ENCODE assay signal across 22 mouse cellular contexts in genomic region chr3:26230006-26230405, GRCm38 (mm10).
DNase-seq lines count a peak whose midpoint lies in the region; ATAC-seq lines count a peak whose summit lies in the region.
"Had no signal": no experiment of that assay in that cellular context is flagged by ENCODE, and none has a peak within 500 bp of the region (broad histone marks: within the 10 kb centered on the region; RNA-seq: fewer than 3 reads in every experiment).

No protein-coding gene starts in this region.

- no peak overlapping the region for H3K9ac ChIP-seq in forebrain, embryonic 14.5 days (ENCODE audit: low read length)
- H3K9ac ChIP-seq: embryonic facial prominence, embryonic 13.5 days; forebrain, embryonic 15.5 days; heart, embryonic 13.5 days; hindbrain, embryonic 14.5 days; liver, embryonic 14.5 days; lung, embryonic 15.5 days had no signal

- peak; percentile 20 for DNase-seq in layer of hippocampus, adult 9-11 months
- no peak for DNase-seq in layer of hippocampus, adult 9-10 months (ENCODE audit: low spot score)
- DNase-seq in brain, adult 2 months (ENCODE audit: low read depth, low spot score): peak; percentile 81
- peak; percentile 63 to 75 for DNase-seq in left cerebral cortex, adult 18-20 months (ENCODE audit: low spot score in 2 of 2)
- peak; percentile 59 to 68 for DNase-seq in right cerebral cortex, postnatal 36 days (ENCODE audit: low spot score in 2 of 2)
- DNase-seq in cerebellum, adult 8-10 months: no peak
- no peak for DNase-seq in forebrain, embryonic 14.5 days (ENCODE audit: low spot score)
- DNase-seq: cerebellum, adult 2 months; heart, adult 11 months; heart, postnatal 36 days; kidney, adult 9 months; kidney, postnatal 4 days; layer of hippocampus, postnatal 36 days; lung, postnatal 4 days; thymus, adult 18-20 months had no signal

- 88% methylated on average over 2 of the region's 2 CpGs for WGBS in forebrain, embryonic 14.5 days

- no peaks in the 10 kb centered on the region for H3K36me3 ChIP-seq in forebrain, embryonic 14.5 days (ENCODE audit: control insufficient read depth, insufficient read depth, low read length)
- H3K36me3 ChIP-seq: embryonic facial prominence, embryonic 13.5 days; forebrain, embryonic 15.5 days; heart, embryonic 13.5 days; lung, embryonic 15.5 days; midbrain, embryonic 10.5 days had no signal

- no peak overlapping the region for H3K4me3 ChIP-seq in forebrain, embryonic 14.5 days (ENCODE audit: low read depth, low read length)
- H3K4me3 ChIP-seq: embryonic facial prominence, embryonic 13.5 days; forebrain, embryonic 15.5 days; heart, embryonic 13.5 days; lung, embryonic 15.5 days; midbrain, embryonic 10.5 days had no signal

- no peak for ATAC-seq in forebrain, embryonic 14.5 days
- ATAC-seq: forebrain, embryonic 15.5 days had no signal

- no peak overlapping the region for H3K27ac ChIP-seq in forebrain, embryonic 14.5 days (ENCODE audit: low read depth, low read length)
- H3K27ac ChIP-seq: embryonic facial prominence, embryonic 13.5 days; forebrain, embryonic 15.5 days; heart, embryonic 13.5 days; hindbrain, embryonic 14.5 days; liver, embryonic 14.5 days; lung, embryonic 15.5 days; midbrain, embryonic 10.5 days had no signal

- H3K4me2 ChIP-seq in forebrain, embryonic 14.5 days (ENCODE audit: low read length): no peak overlapping the region
- H3K4me2 ChIP-seq: embryonic facial prominence, embryonic 13.5 days; forebrain, embryonic 15.5 days; heart, embryonic 13.5 days; hindbrain, embryonic 14.5 days; lung, embryonic 15.5 days had no signal

- no peaks in the 10 kb centered on the region for H3K4me1 ChIP-seq in forebrain, embryonic 14.5 days (ENCODE audit: control insufficient read depth, insufficient read depth, low read length)
- H3K4me1 ChIP-seq: embryonic facial prominence, embryonic 13.5 days; heart, embryonic 13.5 days; lung, embryonic 15.5 days; midbrain, embryonic 10.5 days had no signal

- H3K27me3 ChIP-seq in forebrain, embryonic 14.5 days (replicated peaks; ENCODE audit: control insufficient read depth, insufficient read depth, low read length): no peaks in the 10 kb centered on the region
- H3K27me3 ChIP-seq: embryonic facial prominence, embryonic 13.5 days; forebrain, embryonic 15.5 days; heart, embryonic 13.5 days; lung, embryonic 15.5 days had no signal

- H3K9me3 ChIP-seq in forebrain, embryonic 14.5 days (replicated peaks; ENCODE audit: control insufficient read depth, low read length): no peaks in the 10 kb centered on the region
- H3K9me3 ChIP-seq: embryonic facial prominence, embryonic 13.5 days; forebrain, embryonic 15.5 days; heart, embryonic 13.5 days; lung, embryonic 15.5 days; midbrain, embryonic 10.5 days had no signal

Comparison
In these comparisons a context has a peak if more than half of its experiments do, and no peak if none do; other contexts are left out.
1. DNase-seq: peak in layer of hippocampus, adult 9-11 months (single experiment), brain, adult 2 months (single experiment), left cerebral cortex, adult 18-20 months (2 of 2) and right cerebral cortex, postnatal 36 days (2 of 2); none in layer of hippocampus, adult 9-10 months (single experiment), cerebellum, adult 8-10 months (single experiment) and forebrain, embryonic 14.5 days (single experiment).